Mouse (Mus musculus) forebrain, postnatal 0 days (tissue): ENCODE measurements at regions not wholly inside any gene's neighbourhood (a gene's known extent, or its start where the extent isn't known, plus 50 kb on each side); places are given as distances from the start of the nearest gene placed in this dataset. TPM values are rescaled to one million over a fixed set of nuclear protein-coding genes. Genes with fewer than 3 reads are reported as not detected.

Source experiments
- ATAC-seq: fragments of 200-750 bp; cut with Nextera tagmentation; 2 replicates; pipeline ENCODE4 v1.8.0; 2017; ENCODE audit warnings: mild to moderate bottlenecking, moderate library complexity
- DNase-seq: peaks from one replicate; pipeline ENCODE4 v3.0.0-alpha.2; 2015
- H3K27ac ChIP-seq: fragments of 300-500 bp; sonication (generic); 2 replicates; pipeline ENCODE4 v1.5.1; 2014; ENCODE audit warnings: low read depth, mild to moderate bottlenecking, antibody characterized with exemption, low read length, moderate library complexity, mixed read lengths
- H3K27me3 ChIP-seq: fragments of 300-500 bp; sonication (generic); 2 replicates; pipeline ENCODE4 v1.6.1; 2014; ENCODE audit warnings: mild to moderate bottlenecking, low read length, mixed read lengths; ENCODE audit not compliant: insufficient read depth
- H3K36me3 ChIP-seq: fragments of 300-500 bp; sonication (generic); 2 replicates; pipeline ENCODE4 v1.6.1; 2014; ENCODE audit warnings: mild to moderate bottlenecking, moderate library complexity; ENCODE audit not compliant: insufficient read depth
- H3K4me1 ChIP-seq: fragments of 300-500 bp; sonication (generic); 2 replicates; pipeline ENCODE4 v1.6.1; 2014; ENCODE audit warnings: antibody characterized with exemption; ENCODE audit not compliant: insufficient read depth
- H3K4me2 ChIP-seq: fragments of 300-500 bp; sonication (generic); 2 replicates; pipeline ENCODE4 v1.6.1; 2014; ENCODE audit warnings: low read depth, mild to moderate bottlenecking, moderate library complexity
- H3K4me3 ChIP-seq: fragments of 300-500 bp; sonication (generic); 2 replicates; pipeline ENCODE4 v1.5.1; 2014; ENCODE audit warnings: low read depth, low read length, mixed read lengths
- H3K9ac ChIP-seq: fragments of 300-500 bp; sonication (generic); 2 replicates; pipeline ENCODE4 v1.6.1; 2014; ENCODE audit warnings: mild to moderate bottlenecking
- H3K9me3 ChIP-seq: fragments of 300-500 bp; sonication (generic); 2 replicates; pipeline ENCODE4 v1.6.1; 2016; ENCODE audit warnings: low read length
- CTCF ChIP-seq: sonication (generic); IDR thresholded peaks from 2 replicates; pipeline ENCODE4 v1.5.1; 2016; ENCODE audit warnings: antibody characterized with exemption, control low read depth, low read depth
- WGBS: fragments of 180-500 bp; shearing (Covaris S2); extraction: QIAGEN DNeasy Blood & Tissue Kit; methylation state at CpG from one replicate; pipeline ENCODE4 v1.1.7; 2014; 5-methylcytosine and 5-hydroxymethylcytosine counted together
- microRNA counts: library from miRNA; unstranded; fragments of <30 nt; microRNA quantifications from one replicate; lab custom pipeline; 2015
- microRNA-seq, 2 experiments: library from miRNA; unstranded; fragments of <30 nt; microRNA quantifications; one replicate each; pipeline ENCODE4; 2016

DNA sequence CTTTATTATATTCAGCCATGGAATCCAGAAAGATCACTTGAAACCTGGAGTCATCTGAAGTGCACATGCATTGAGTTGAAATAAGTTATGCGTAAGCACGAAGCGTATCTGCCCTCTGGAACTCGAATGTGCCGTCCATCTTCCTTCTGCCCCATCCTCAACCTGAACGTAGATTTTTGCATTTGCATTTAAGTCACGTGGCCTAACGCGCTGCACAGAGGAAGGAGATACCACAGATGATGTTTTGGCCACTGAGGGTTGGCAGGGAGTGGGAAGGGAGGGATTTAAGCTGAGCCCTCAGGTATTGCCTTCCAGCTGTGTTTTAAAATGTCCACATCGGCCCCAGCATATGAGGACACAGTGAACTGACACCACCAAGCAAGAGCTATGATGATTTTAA lies 63.6 kb upstream of the Runx1 start:
- ATAC-seq (no peak), DNase-seq (no peak)
- WGBS = 91% methylated on average over 10 of the region's 10 CpGs
- Histone ChIP-seq H3K27ac (no peak overlapping the region), H3K4me3 (no peak overlapping the region), H3K4me1 (no peaks in the 10 kb centered on the region), H3K36me3 (no peaks in the 10 kb centered on the region), H3K9ac (no peak overlapping the region), H3K9me3 (no peaks in the 10 kb centered on the region), H3K4me2 (no peak overlapping the region), H3K27me3 (no peaks in the 10 kb centered on the region)
- no peak for TF ChIP-seq CTCF

DNA sequence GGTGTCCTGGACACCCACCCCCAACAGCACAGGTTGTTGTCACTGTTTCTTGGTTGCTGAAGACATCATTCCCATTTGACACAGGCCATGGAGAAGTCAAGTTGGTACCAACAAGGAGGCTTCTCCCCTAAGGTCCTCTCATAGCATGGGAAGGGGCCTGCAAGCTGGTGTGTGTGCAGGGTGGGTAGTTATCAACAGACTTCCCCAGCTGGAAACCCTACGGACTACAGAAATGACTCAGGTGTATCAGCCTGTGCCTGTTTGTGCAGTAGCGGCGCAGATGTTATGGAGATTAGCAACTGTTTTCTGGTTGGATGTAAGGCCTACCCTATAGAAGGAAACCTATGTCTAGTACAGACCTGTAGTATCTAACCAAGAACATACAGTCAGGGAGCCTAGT lies 60.3 kb upstream of the Runx1 start:
- Histone ChIP-seq H3K9ac (no peak overlapping the region), H3K9me3 (no peaks in the 10 kb centered on the region), H3K4me3 (no peak overlapping the region), H3K27me3 (no peaks in the 10 kb centered on the region), H3K4me1 (no peaks in the 10 kb centered on the region), H3K36me3 (no peaks in the 10 kb centered on the region), H3K4me2 (no peak overlapping the region), H3K27ac (no peak overlapping the region)
- ATAC-seq (no peak), DNase-seq (no peak)
- no peak for TF ChIP-seq CTCF
- 98% methylated on average over 3 of the region's 3 CpGs for WGBS

DNA sequence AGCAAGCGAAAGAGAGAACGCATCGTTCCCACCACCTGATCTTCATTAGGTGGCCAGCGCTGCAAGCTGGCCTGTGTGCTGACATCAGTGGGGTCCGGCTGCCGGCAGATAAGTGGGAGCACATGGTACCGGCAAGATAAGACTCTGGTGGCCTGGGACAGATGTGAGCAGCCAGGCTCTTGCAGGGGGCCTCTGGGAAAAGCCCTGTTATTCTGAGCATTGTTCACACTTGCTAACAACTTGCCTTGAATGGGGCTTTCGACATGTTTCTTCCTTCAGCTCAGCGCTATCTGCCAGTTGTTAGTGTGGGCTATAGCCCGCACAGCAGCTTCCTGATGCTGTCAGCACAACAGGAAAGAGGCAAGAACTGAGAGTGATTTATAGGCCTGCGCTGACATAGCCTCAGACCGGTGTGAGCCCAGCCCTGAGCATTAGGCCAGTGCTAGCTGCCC lies 57.9 kb upstream of the Runx1 start:
- Histone ChIP-seq H3K4me2 (no peak overlapping the region), H3K36me3 (no peaks in the 10 kb centered on the region), H3K4me1 (no peaks in the 10 kb centered on the region), H3K4me3 (no peak overlapping the region), H3K27me3 (no peaks in the 10 kb centered on the region), H3K9me3 (no peaks in the 10 kb centered on the region), H3K9ac (no peak overlapping the region), H3K27ac (no peak overlapping the region)
- DNase-seq (no peak), ATAC-seq (no peak)
- 83% methylated on average over 12 of the region's 12 CpGs for WGBS
- TF ChIP-seq CTCF = no peak

DNA sequence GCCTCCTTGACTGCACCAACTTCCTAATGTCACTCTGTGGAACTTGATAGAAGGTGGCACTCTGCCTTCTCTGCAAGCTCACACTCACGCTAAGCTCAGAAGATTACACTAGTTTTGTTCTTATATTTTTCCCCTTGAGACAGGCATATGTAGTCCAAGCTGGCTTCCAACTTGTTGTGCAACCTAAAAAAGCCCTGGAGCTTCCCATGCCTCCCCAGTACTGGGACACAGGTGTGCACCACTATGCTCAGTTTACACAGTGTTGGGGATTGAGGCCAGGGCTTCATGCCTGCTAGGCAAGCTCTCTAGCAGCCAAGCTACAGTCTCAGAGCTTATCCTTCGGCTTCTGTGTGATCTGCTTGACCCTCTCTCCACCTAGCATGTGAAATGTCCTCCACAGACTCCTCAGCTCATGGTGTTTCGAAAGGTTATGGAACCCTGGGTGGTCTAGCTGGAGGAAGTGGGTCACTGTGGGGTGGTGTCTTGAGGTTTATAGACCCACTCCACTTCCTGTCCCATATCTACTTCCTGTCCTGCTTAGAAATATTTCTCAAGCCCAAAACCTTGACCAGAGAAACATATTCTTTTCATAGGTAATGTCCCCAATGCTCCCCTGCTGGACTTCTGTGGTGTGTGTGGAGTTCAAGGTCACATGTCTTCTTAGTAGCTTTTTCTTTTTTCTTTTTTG lies 54.6 kb upstream of the Runx1 start:
- Histone ChIP-seq H3K36me3 (no peaks in the 10 kb centered on the region), H3K27me3 (no peaks in the 10 kb centered on the region), H3K4me2 (no peak overlapping the region), H3K9ac (no peak overlapping the region), H3K9me3 (no peaks in the 10 kb centered on the region), H3K27ac (no peak overlapping the region), H3K4me3 (no peak overlapping the region), H3K4me1 (no peaks in the 10 kb centered on the region)
- no peak for ATAC-seq
- TF ChIP-seq CTCF = no peak
- no peak for DNase-seq
- WGBS = 86% methylated on average over 3 of the region's 3 CpGs

DNA sequence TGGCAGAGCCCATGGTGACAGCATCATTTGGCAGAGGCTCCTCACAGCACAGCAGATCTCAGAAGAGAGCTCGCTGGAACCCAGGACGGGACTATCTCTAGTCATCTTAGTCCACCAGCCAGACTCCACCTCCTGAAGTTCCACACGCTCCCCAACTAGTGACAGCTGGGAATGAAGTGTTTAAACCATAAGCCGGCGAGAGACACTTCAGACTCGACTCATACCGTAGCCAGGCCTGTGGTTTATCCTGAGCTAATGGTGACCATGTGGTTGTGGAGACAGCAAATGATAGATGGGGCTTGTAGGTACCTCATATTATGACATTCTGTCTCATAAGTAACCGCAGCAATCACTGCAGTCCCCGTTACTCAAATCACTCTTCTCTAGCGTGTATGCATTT lies 52.1 kb upstream of the Runx1 start:
- Histone ChIP-seq H3K9ac (no peak overlapping the region), H3K4me2 (no peak overlapping the region), H3K9me3 (no peaks in the 10 kb centered on the region), H3K4me1 (no peaks in the 10 kb centered on the region), H3K27me3 (no peaks in the 10 kb centered on the region), H3K4me3 (no peak overlapping the region), H3K36me3 (no peaks in the 10 kb centered on the region), H3K27ac (no peak overlapping the region)
- ATAC-seq (no peak), DNase-seq (no peak)
- TF ChIP-seq CTCF = no peak
- WGBS = 92% methylated on average over 10 of the region's 10 CpGs

MicroRNAs in the stretch of these regions (microRNA counts, 519-probe panel; counts per million panel counts)
- microRNA mmu-miR-802 (lab: Ali Mortazavi, UCI) = not detected

Small RNA genes lying in the stretch of these regions (microRNA-seq; reads per million reads assigned to microRNA genes)
- gene Gm28003 (0 reads per million in 2 experiments), gene Mir802 (0.49 to 1.2 reads per million in 2 experiments)
